Mouse (Mus musculus): Measurements from ENCODE around the gene Jakmip3.

The Jakmip3 gene

DNA sequence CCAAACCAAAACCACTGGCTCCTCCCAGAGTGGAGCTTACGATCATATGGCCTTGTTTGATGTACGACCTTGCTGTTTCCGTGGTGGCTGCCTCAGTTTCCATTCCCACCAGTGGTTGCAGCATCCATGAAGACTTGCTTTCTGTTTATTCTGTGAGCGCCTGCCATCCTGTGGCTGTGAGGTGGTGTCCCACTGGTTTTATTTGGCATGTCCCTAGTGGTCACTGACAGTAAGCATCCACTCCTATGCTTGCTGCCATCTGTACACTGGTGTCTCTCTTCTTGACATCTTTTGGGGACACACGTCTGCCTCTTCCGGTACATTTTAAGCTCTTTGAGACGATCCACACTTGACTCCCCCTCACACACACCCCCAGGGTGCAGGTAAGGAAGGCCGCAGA is 7.2 kb downstream of the Jakmip3 start:
- no peak for DNase-seq (ENCODE audit: low spot score)

DNA sequence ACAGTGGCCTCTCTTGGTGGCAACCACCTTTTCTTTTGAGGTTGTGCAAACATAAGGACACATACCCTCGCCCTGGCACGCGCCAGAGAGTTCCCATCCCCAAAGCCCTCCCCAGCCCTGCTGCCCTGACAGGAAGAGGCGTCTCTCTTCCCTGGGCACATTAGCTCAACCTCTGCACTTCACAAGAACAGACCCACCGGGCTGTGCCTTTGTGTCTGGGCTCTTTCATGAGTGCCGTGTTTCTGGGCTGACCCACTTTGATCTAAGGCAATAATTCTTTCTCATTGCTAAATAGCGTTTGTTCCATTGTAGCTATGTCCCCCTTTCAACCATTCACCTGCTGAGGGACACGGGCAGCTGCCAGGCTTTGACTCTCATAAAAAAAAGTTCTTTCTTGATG is 7.8 kb downstream of the Jakmip3 start:
- no peak for DNase-seq (ENCODE audit: low spot score)

DNA sequence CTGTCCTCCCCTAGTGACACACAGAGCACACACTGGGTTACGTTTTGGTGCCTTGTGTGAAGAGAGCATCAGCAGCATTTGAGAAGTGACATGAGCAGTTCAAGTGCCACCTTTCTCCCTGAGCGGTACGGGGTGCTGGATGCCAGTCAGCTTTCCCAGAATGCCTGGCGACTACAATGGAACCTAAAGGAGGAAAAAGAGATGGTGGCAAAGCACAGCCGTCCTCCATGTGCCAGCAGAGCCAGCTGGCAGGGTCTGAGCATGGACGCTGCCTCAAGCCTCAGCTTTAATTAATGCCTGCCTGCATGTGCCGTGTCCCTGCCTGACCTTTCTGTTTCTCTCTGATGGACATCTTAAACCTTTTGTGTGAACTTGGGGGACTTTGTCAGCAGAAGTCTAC is 15.3 kb downstream of the Jakmip3 start:
- no peak for DNase-seq (ENCODE audit: low spot score)

DNA sequence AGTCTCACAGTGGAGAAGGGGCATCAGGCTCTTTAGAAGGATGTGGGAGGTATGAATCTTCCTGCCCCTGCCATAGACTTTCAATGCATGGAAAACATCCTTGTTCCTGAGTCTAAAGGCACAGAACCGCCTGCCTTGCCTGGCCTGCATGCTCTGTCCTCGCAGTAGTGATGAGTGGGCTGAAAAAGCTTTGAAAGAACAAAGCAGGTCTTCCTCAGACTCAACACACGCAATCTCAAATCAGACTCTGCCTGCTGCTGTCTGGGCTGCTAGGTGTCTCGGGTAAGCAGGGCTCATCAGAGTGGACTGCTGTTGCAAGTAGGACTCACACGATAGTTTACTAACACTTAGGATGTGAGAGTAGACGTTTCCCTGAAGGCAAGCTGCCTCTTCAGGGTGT is 16.6 kb downstream of the Jakmip3 start:
- DNase-seq (ENCODE audit: low spot score): no peak

DNA sequence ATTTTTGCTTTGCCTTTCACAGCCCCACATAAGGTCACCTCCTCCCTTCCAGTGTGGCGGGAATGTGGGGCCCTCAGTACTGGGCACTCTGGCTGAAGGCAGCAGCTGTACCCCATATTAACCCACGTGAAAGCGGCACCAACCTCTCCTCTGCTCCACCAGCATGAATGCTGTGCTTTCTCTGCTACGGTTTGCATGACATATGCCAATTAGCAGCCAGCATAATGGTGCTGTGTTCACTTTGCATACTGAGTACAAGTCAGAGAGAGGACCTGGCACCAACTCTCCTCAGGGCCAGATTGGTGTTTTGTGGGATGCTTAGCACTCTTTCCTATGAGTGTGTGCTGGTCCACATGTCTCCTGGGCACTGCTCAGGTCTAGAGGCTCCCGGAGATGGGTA is 19.2 kb downstream of the Jakmip3 start:
- DNase-seq (ENCODE audit: low spot score): no peak

DNA sequence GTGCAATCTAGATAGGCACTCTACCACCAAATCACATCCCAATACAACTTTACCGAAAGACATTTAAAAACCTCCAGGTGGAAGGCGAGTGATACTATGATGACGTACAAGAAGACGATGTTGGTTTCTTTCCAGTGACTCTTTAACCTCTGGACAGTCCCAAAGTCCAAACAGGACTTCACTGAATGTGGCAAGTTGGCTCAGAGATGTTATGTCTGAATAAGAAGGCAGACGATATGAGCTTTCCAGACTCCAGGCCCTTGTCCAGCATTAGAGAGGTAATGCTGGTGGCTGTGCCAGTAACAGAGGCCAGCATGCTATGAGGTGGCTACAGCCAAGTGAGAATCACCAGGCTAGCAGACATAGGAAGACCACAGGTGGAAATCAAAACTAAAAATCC is 23.2 kb downstream of the Jakmip3 start:
- DNase-seq (ENCODE audit: low spot score): no peak

DNA sequence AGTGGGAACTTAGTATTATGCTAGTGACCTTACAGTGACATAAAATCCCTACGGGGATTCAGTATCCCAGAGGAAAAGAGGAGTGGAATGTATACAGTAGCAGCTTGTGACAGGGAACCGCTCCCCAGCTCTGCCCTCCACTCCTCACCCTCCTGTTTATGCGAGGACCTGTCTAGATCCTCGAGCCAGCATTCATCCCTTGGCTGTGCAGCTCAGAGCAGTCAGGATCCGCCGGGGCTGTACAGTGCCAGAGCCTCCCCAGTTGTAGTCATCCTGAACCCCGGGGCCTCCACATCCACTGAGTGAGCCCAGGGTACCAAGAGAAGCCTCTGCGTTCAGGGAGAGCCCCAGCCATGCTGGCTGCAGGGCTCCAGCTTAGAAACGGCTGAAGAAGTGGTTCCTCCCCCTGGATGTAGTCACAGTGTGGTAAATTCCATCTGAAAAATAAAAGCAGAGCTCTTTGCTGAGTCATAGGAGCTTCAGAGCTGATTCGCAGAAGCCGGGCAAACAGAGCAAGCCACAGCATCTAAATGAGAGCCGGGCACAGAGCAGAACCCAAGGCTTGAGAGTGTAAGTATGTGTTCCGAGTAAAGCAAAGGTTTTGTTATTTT is 27.6 kb downstream of the Jakmip3 start:
- no peak for DNase-seq (ENCODE audit: low spot score)

DNA sequence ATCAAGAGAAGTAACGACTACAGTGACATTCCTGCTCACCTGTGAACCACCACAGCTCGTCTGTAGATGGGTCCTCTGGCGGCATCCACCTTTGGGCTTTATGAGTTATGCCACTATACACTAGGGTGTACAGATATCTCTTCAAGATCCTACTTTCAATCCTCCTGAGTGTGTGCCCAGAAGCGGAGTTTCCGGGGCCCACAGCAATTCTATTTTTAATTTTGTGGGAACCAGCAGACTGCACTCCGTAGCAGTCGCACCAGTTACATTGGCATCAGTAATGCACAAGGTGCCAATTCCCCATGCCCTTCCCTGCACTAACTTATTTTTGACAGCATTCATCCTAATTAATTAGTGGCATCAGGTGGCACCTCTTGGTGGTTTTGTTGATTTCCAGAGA is 37.0 kb downstream of the Jakmip3 start:
- no peak for DNase-seq (ENCODE audit: low spot score)

DNA sequence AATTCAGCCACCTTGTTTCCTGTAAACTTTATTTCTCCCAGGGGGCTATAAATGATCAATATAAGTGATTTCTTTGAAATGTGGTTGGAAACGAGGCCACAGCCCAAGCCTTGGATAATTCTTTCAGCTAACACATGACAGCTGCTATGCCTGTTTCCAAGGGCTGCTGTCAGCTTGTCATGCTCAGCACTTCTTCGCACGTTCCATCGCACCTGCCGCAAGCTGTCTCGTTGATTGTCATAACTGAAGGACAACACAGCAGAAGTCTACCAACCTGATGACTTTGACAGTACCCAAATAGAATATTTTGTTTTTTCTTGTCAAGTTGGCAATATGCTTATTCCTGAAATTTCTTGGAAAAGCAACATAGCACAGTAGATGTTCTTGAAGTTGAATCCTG is 44.0 kb downstream of the Jakmip3 start:
- no peak for DNase-seq (ENCODE audit: low spot score)

DNA sequence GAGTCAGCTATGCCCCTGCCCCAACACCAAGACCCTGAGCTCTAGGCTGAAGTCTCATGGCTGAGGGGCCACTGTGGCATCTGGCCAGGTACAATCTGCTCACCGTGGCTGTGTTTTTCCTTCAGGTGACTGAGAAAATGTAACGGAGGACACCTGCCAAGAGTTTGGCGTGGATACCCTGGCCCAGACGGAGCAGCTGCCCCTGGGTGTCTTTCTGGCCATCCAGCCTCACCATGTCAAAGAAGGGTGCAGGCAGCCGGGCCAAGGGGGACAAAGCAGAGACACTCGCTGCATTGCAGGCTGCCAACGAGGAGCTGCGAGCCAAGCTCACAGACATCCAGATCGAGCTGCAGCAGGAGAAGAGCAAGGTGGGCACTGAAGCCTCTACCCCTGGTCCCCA is 48.6 kb downstream of the Jakmip3 start:
- DNase-seq (ENCODE audit: low spot score): no peak

DNA sequence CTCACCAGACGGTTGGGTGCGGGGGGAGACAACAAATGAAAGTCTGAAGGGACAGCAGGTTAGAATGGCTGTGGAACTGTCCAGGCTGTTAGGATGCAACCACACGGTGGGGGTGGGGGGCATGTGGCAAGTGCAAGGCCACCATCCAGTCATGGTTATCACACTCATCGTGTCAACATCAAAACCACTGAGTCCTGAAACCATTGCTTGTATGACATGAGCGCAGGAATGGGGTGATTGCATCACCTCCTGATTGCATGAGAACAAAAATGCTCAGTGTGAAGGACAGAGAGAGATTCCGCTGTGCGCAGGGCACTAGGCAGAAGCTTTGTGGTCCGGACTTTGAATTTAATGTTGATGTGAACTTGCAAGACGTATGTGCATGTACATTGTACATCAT is 62.2 kb downstream of the Jakmip3 start:
- no peak for DNase-seq (ENCODE audit: low spot score)

DNA sequence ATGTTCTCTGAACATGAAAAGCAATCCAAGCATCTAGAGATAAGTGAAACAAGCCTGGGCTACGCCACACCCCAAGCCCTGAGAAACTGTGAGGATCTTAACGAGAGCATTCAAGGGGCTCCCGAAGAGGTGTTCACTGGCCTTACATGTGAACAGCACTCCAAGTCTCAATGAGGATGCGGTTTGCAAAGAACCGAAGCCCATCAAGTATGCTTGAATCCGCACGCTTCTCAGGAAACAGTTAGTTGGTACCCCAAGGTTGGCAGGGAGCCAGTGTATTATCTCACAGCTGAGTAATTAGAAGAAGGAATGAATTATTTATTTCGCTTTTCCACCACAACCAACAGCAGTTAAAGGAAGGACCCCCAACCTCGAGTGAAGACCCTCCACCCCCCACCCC is 62.7 kb downstream of the Jakmip3 start:
- no peak for DNase-seq (ENCODE audit: low spot score)

DNA sequence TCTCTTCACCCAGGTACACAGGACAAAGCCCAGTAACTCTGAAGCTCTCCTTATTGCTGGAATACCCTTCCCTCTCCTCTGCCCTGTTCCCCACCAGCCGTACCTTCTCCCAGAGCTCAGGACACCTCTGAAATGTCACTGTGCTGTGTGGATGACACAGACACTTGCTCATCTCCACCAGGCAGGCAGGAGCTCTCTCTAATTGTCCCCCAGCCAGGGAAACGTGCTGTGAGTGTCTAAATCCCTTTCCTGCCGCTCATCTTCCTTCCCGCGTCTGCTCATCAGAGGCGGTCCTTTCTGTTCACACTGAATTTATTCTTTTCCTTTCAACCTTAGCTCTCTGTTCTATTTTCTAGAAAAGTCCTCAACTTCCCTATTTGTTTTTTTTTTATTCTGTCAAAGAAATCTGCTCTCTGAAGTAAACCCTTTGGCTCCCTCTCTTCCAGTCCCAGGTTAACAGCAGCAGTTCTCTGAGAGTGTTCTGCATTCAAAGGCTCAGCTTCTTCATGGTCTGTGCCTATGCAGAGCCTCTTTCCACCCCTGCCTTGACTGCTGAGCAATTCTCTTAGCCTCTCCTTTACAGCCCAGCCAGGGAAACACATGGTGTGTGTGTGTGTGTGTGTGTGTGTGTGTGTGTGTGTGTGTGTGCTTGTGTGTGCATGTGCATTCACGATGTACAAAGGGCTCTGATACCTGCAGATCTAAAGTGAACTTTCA is 69.4 kb downstream of the Jakmip3 start:
- no peak for DNase-seq (ENCODE audit: low spot score)

DNA sequence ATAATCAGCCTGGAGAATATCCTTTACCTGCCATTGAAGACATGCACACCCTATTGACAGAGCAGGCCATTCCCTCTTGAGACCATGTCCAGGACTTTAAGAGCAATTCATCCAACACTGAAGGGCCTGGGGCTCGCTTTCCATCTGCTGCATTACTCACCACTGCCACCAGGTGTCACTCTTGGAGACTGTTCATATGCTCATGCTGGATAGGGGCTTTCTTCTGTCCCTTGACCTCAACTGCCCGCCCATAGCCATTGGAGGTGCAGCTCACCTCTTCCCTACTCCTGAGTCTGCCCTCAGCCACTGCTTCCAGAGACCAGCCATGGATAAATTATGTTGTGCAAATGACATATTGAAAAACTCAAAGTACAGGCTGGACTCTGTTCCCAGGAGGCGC is 70.5 kb downstream of the Jakmip3 start:
- peak; percentile 35 for DNase-seq (ENCODE audit: low spot score)

DNA sequence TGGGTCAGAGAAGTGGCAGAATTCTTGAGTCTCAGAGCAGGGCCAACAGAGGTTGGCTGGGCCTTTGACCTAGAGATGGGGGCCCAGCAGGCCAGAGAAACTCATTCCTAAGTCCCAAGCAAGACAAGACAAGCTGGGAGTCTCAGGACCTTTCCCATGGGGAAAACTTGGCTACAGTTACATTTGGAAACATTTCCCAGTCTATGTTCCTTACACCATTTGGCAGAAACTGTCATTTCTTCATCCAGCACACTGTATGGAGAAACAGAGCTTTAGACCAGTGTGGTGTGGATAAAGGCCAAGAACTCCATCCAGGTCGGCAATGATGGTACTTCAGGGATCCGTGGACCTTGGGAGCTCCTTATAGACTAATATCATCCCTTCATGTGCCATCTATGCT is 71.1 kb downstream of the Jakmip3 start:
- DNase-seq (ENCODE audit: low spot score): no peak

DNA sequence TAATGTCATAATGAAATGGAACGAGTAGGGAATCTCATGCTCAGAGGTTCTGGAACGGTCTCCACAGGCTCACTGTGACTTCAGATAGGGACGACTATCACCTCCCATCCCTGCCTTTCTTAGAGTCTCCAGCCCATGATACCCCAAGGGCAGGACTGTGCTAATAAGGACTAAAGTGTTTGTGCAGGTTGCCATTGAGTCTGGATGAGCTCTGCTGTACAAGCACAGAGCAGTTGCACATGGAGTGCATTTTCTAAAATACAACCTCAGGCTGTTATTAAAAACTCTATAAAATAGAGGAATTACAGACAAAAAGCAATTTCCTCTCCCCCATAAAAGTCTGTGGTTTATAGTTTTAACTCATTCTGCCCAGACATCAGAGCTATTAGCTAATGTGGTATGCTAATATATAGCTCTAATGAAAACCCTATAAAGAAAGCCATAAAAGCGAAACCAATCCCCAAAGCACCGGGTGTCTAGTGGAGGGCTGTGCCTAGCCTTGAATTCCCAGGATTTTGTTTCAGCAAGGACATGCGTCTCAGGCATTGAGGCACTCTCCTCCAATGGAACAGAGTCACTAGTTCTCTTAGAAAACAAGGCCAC is 72.3 kb downstream of the Jakmip3 start:
- DNase-seq (ENCODE audit: low spot score): no peak

DNA sequence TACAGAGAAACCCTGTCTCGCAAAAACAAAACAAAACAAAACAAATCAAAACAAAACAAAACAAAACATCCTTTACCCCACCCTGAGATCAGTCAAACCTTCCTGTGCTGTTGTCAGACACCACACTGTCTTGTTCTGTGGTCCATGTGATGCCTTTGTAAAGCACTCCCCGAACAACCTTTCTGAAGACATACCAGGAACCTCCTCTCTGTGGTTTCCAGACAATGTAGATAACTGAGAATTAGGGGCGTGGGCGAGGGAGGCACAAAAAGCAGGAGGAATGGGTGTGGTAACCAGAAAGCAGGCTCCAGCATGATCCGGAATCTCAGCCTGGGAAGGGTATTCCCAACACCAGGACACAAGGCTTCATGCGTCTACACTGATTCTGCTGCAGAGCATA is 74.6 kb downstream of the Jakmip3 start:
- DNase-seq (ENCODE audit: low spot score): no peak

DNA sequence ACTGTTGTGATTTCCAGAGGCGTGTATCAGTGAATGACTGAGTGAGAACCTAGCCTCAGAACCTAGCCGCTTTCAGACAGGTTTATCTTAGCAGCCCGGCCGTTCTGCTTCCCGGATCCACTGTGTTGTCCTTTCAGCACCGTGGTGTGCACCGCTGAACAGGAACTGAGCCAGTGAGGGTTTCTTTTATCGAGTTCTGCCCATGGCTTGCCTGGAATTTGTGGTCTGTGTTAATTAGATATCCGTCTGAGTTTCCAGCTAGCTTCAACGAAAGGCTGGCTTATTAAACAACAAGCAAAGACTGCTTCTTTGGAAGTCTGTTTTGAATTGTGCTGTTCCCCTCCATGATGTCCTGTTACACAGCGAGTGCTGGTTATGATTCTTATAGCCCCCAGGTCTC is 75.8 kb downstream of the Jakmip3 start:
- DNase-seq (ENCODE audit: low spot score): no peak

DNA sequence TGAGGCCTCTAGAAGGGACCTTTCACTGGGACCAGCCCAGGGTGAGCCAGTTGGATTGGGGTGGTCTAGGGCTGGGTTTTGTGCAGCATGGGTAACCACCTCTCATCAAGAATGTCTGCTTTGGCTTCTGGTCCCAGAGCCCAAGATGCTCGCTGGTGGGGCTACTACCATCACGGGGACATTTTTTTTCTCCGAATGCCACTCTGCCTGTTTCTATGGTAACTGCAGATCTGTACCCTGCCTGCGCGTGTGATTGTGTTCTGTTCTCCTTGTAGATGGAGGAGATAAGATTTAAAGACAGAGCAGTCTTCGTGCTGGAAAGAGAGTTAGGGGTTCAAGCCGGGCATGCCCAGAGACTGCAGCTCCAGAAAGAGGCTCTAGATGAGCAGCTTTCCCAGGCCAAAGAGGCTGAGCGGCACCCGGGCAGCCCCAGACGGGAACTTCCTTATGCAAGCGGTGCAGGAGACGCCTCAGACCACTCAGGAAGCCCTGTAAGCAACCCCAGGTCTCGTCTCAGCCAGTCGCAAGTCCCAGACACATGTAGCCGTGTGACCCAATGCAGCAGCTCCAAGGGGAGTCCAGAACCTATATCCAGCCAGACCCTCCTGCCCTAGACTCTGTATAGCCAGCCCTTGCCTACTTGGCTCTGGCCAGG is 76.8 kb downstream of the Jakmip3 start:
- DNase-seq (ENCODE audit: low spot score): no peak

DNA sequence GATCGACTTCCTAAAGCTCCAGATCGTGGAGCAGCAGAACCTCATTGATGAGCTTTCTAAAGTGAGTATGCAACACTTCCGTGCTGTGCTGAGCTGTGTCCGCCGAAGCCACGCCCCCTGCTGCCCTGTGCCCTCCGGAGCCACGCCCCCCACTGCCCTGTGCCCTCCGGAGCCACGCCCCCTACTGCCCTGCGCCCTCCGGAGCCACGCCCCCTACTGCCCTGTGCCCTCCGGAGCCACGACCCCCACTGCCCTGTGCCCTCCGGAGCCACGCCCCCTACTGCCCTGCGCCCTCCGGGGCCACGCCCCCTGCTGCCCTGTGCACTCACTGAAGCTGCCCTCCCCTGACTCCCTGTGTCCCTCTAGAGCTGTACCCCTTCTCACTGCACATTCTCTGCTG is 80.4 kb downstream of the Jakmip3 start:
- DNase-seq (ENCODE audit: low spot score): no peak

DNA sequence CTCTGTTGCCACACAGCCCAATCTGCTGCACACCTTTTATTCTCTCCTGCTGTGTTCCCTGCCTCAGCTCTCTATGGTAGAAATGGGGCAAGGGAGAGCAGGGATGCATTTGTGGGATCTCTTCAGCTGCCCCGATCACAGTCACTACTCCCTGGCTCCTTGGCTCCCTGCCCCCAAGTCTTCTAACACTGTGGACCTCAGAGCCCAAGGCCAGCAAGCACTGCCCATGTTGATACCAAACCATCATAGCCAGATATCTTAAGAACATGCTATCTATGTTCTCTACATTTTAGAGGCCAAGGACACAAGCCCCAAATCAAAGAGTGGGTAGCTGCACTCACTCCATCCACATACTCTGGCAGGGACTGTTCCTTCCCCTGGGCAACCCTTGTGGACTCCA is 80.8 kb downstream of the Jakmip3 start:
- DNase-seq (ENCODE audit: low spot score): no peak

DNA sequence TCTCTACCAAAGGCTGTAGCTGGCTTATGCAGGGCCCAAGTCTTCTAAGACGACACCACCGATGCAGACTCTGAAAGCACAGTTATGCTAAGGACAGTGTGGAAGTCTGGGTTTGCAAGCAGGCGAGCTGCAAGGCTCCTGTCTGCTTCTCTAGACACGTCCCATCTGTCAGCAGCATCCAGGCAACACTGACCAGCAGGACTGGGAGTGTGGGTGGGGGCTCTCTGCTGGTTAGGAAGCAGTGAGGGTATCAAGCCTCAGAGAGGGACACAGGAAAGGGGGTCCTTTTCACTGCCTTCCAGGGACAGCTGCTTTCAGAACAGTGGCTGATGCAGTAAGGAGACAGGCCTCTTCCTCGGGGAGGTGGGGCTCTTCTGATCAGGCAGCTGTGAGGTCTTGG is 86.6 kb downstream of the Jakmip3 start:
- DNase-seq (ENCODE audit: low spot score): no peak

DNA sequence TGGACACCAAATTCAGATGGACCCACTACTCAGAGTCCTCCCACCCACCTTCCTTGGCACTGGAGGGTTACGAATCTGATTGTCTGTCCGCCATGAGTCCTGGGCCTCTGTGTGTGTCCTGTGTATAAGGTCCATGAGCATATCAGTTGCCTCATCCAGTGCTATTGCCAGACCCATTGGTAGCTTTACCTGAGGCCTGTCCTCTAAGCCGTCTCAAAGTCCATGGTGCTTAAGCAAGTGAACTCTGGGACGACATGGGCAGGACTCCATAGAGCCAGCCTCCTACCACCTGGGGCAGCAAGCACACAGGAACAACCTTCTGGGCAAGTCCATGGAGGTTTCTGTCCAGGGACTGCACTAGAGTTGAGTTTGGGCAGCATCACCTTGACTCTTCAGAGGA is 90.7 kb downstream of the Jakmip3 start:
- no peak for DNase-seq (ENCODE audit: low spot score)

All from urinary bladder, postnatal 25 days (tissue).